Mouse (Mus musculus) lung, postnatal 36 days (tissue): ENCODE measurements around the gene Fkrp.

Source experiments
- DNase-seq: peaks from one replicate; pipeline ENCODE4 v3.0.0; 2022; ENCODE audit warnings: mixed read lengths

Gene Fkrp

GRCm38 (mm10) chr7:16785541-16786083 lies 30.9 kb downstream of the Fkrp start:
- DNase-seq, result no peak

DNA sequence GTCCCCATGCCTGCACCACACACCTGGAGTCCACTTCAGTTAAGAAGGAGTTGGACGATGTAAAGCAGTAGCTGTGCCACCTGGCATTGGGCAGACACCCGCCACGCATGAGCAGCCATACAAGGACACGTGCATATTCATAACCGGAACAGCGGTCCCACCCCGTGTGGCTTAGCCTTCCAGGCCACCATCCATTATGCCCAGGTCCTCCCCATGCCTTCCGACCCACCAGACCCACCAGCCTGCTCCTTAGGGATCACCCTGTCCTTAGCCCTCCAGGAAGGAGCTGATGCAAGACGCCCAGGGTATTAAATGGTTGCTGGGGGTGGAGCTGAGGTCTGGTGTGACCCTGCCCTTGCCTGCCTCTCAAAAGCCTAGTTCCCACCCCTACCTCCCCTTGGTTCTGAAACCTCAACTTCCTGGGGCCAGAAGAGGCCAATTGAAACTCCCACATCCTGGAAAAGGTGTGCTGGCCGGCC lies 32.0 kb downstream of the Fkrp start:
- peak; percentile 75 for DNase-seq

GRCm38 (mm10) chr7:16783758-16784415 lies 32.6 kb downstream of the Fkrp start:
- DNase-seq, result peak; percentile 92

DNA sequence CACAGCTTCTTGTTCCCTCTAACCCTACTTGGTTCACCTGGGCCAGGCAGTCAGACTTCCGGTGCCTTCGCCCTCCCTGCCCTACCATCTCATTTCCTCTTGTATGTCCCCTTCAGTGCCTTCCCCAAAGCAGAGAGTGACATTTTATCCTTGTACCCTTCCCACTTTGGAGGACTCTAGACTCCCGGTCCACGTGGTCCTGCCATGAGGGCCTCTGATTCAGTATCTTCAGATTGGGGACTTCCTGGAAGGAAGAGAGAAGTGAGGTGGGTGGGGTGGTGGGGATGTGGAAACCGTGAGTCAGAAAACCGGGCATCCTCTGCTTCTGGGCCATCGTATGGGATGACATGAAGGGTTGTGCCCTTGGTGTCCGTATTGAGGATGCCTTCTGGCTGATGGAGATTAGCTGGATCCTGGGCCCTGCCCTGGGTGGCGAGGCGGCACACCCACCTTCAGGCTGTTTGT lies 33.3 kb downstream of the Fkrp start:
- DNase-seq, result peak; percentile 57

DNA sequence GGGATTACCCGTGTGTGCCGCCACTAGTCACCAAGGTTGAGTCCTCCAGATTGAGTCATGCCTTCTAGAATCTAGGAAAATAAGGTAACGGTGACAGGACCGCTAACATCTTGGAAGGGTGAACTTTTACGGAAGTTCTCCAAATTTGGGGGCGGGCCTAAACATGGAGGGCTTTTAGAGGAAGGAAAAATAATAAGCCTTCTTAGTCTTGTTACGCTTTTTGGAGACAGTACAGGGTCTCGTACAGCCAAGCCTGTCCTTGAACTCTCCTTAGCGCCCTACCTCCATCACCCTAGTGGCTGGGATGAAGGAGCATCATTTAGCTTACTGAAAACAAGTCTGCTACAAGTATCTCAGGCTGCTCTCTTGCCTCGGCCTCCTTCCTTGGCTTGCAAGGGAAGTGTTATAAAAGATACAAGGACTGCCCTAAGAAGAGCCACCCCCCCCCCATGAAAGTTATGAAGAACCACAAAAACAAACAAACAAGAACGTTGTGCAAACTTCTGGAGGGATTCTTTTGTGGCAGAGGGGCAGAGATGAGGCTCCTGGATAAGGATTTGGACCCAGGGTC lies 33.9 kb downstream of the Fkrp start:
- DNase-seq, result peak; percentile 52

DNA sequence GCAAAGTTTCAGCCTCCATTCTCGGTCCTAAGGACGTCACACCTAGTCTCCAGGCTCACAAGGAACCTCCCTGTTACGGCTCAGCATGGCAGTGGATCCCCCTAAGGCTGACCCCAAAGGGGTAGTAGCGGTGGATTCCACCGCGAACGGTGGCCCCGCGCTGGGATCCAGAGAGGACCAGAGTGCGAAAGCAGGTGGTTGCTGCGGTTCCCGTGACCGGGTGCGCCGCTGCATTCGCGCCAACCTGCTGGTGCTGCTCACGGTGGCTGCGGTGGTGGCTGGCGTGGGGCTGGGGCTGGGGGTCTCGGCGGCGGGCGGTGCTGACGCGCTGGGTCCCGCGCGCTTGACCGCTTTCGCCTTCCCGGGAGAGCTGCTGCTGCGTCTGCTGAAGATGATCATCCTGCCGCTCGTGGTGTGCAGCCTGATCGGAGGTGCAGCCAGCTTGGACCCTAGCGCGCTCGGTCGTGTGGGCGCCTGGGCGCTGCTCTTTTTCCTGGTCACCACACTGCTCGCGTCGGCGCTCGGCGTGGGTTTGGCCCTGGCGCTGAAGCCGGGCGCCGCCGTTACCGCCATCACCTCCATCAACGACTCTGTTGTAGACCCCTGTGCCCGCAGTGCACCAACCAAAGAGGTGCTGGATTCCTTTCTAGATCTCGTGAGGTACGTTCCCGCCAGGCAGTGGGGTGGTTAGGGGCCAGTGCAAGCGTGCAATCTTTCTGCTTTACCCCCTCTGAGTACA lies 34.5 kb downstream of the Fkrp start:
- peak; percentile 22 for DNase-seq

DNA sequence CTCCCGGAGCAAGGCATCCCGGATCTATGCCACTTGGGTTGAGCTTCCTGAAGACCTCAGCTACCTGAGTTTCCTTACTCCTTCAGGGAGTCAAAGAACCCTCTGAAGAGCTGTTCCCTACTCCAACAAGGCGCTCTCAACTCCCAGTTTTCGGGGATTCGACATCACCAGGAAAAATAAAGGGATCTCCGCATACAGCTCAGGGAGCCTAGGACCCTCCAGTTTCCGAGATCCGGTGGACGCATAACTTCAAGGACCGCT lies 35.0 kb downstream of the Fkrp start:
- no peak for DNase-seq

GRCm38 (mm10) chr7:16780825-16781554 lies 35.5 kb downstream of the Fkrp start, which contains the start of gene Slc1a5:
Gene Slc1a5 (plus strand): TSS chr7:16781340.
- peak; percentile 98 for DNase-seq

DNA sequence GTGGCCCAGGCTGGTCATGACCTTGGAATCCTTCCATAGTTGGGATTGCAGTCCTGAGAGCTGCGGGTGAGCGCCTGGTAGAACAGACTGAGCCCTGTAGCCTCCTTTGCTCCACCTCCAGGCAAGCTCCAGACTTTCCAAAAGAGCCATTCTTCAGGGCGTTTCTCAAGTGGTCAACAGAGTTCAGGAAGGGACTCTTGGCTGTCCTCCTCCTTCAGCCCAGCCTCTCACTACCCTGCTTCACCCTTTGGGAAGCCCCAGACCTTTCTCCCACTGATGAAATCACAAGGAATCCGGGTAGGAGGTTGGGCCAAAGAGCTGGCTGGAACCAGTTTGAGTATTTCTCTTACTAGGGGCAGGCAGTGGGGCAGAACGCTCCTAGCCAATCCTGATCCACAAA lies 36.5 kb downstream of the Fkrp start:
- DNase-seq, result peak; percentile 86

DNA sequence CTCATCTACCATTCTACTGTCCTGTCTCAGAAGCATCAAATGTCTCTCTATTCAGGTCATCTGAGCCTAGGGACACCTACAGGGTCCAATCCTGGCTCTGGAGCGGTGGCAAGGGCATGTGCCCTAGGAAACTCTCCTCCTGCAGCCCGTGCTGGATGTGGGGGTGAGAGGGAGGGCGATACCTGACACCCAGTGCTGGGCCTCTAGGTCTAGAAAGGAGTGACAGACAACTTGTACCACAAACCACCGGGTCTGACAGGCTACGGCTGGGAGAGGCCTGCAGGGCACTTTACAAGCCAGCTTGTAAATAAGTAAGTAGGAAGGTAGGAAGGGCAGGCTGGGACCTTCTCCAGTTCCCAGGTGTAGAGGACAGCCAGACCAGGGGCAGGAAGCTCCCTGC lies 40.6 kb downstream of the Fkrp start:
- DNase-seq, result peak; percentile 6

DNA sequence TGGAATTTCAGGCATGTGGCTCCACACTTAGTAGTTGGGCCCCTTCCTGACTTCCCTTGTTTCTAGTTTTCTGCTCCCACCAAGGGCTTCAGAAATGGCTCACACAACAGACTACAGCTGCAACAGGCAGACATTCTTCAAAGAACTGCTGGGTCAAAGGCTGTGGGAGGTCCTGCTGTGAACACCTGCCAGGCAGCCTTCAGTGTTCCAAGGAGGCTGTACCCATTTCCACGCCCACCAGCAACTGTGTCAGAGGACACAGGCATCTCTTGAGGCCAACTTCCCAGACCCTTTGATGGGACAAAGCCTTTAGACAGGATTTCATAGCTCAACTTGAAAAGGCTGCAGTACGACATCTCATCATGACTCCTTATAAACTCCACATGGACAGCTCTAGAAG lies 50.1 kb downstream of the Fkrp start:
- peak; percentile 42 for DNase-seq

DNA sequence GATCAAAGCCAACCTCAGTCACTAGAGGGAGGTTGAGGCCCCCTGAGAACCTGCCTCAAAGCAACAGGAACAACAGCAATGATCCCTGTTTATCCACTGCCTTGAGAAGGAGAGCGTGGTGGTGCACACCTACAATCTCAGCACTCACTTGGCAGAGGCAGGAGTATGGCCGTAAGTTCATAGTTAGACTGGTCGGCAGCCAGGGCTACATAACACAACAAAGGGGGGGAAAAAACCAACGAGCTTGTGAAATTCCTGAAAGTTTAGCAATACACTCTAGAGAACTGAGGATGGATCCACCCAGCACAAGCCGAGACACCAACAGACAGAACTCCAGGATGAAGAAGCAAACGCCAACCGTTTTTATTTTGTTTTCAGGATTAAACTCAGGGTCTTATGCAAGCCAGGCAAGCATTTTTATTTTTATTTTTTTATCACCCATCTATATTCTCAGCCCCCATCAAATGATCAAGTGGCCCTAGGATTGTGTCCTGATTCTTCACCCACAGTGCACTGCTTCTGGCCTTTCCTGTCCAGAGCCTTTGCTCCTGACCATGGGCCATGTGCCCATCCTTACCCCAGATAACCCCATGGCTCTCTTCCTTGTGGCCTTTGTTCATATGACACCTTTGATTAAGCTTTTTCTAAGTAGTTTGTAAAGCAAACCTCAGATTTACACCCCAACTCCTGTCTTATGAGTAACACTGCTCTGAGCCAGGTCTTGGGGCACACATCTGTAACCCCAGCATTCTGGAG lies 52.9 kb downstream of the Fkrp start:
- DNase-seq, result peak; percentile 70

DNA sequence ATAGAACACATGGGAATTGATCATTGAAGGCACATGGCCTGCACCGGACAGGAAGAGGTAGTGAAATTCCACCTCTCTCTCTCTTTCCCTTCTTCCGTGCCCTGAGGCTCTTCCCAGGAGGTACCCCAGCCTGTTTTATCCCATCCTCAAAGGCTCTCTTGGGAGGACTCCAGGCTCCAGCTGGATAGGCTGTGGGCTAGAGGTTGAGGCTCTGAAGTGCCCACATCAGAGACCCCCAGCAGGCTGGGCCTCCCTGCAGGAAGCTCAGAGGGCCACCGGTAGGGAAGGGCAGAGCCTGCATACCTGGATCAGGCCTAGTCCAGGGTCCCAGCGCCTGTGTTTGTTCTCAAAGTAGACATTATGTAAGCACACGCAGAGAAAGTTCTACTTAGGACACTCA lies 54.9 kb downstream of the Fkrp start:
- DNase-seq, result peak; percentile 44

- peak; percentile 83 for DNase-seq
These were observed 55.5 kb downstream of the Fkrp start for GRCm38 (mm10) chr7:16761005-16761481.

DNA sequence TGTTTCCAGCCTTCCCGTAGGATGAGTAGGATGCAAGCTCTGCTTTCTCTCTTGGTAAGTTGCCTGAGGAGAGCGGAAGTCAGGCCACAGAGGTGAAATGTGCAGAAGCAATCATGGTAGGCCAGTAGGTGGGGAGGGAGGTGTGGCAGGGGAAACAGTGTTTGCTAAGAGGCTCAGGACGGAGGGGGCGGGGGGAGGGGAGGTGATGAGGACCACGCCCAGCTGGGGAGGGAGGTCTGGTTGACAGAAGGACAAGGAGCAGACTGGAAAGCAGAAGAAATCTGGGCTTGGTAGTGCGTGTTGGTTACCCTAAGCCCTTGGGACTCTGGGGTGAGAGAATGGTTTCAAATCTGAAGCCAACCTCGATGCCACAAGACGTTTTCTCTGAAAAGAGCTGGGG lies 56.2 kb downstream of the Fkrp start:
- DNase-seq, result peak; percentile 74
